In genomic region chr2:132292083-132292482, GRCm38 (mm10) we compare ENCODE assay signal across 10 mouse cellular contexts. TPM values are rescaled to one million over a fixed set of nuclear protein-coding genes. Genes with fewer than 3 reads are reported as not detected.
DNase-seq lines count a peak whose midpoint lies in the region; ATAC-seq and TF ChIP-seq lines count a peak whose summit lies in the region.
"Had no signal": no experiment of that assay in that cellular context is flagged by ENCODE, and none has a peak within 500 bp of the region (broad histone marks: within the 10 kb centered on the region; RNA-seq: fewer than 3 reads in every experiment).

No protein-coding gene starts in this region.

- ATAC-seq in hindbrain, postnatal 0 days, result peak; percentile 46; the same call in 1 of the 2 replicates
- ATAC-seq in hindbrain, embryonic 16.5 days, result no peak
- no peak for ATAC-seq in erythroblast, adult 5-6 weeks (replicated peaks; ENCODE audit: low FRiP score, poor library complexity, severe bottlenecking)
- no peak for ATAC-seq in intestine, embryonic 16.5 days

- 19% methylated on average over 4 of the region's 4 CpGs for WGBS in hindbrain, postnatal 0 days
- 23% methylated on average over 4 of the region's 4 CpGs for WGBS in hindbrain, embryonic 16.5 days
- WGBS in intestine, embryonic 16.5 days, result 34% methylated on average over 4 of the region's 4 CpGs

- H3K4me3 ChIP-seq in hindbrain, postnatal 0 days (ENCODE audit: low read length), result no peak overlapping the region
- H3K4me3 ChIP-seq in hindbrain, embryonic 16.5 days (ENCODE audit: low read length), result no peak overlapping the region
- H3K4me3 ChIP-seq in intestine, embryonic 16.5 days (ENCODE audit: low read length), result no peak overlapping the region

- H3K4me2 ChIP-seq in hindbrain, postnatal 0 days (ENCODE audit: low read depth, low read length), result no peak overlapping the region
- H3K4me2 ChIP-seq in hindbrain, embryonic 16.5 days (ENCODE audit: low read length), result no peak overlapping the region
- H3K4me2 ChIP-seq in intestine, embryonic 16.5 days (ENCODE audit: low read depth, low read length), result no peak overlapping the region

- H3K27ac ChIP-seq in hindbrain, postnatal 0 days, result 0 out of 2 replicates have a peak overlapping the region, but pooled peaks have one; percentile 20
- no peak overlapping the region for H3K27ac ChIP-seq in hindbrain, embryonic 16.5 days (ENCODE audit: low read depth, low read length)
- H3K27ac ChIP-seq in intestine, embryonic 16.5 days (ENCODE audit: low read length), result no peak overlapping the region
- H3K27ac ChIP-seq: liver, embryonic 14.5 days had no signal

- H3K9ac ChIP-seq in hindbrain, postnatal 0 days (replicated peaks; ENCODE audit: low read length), result no peak overlapping the region
- H3K9ac ChIP-seq in hindbrain, embryonic 16.5 days (ENCODE audit: low read depth, low read length), result no peak overlapping the region
- no peak overlapping the region for H3K9ac ChIP-seq in intestine, embryonic 16.5 days (ENCODE audit: low read depth, low read length)
- H3K9ac ChIP-seq: liver, embryonic 14.5 days had no signal

- no peaks in the 10 kb centered on the region for H3K27me3 ChIP-seq in hindbrain, postnatal 0 days (ENCODE audit: insufficient read depth, low read length)
- H3K27me3 ChIP-seq in hindbrain, embryonic 16.5 days (replicated peaks; ENCODE audit: control insufficient read depth, insufficient read depth, low read length), result no peaks in the 10 kb centered on the region
- no peaks in the 10 kb centered on the region for H3K27me3 ChIP-seq in intestine, embryonic 16.5 days (replicated peaks; ENCODE audit: control insufficient read depth, insufficient read depth, low read length)

- peaks cover 28% of the 10 kb centered on the region; the same call in 1 of the 2 replicates for H3K36me3 ChIP-seq in hindbrain, postnatal 0 days (ENCODE audit: insufficient read depth, low read length)
- peaks cover 11% of the 10 kb centered on the region for H3K36me3 ChIP-seq in hindbrain, embryonic 16.5 days (ENCODE audit: control insufficient read depth, insufficient read depth, low read length)
- peaks cover 11% of the 10 kb centered on the region; the same call in 1 of the 2 replicates for H3K36me3 ChIP-seq in intestine, embryonic 16.5 days (ENCODE audit: control insufficient read depth, insufficient read depth, low read length)

- no peak for TF ChIP-seq CTCF in hindbrain, postnatal 0 days (IDR thresholded peaks at IDR 0.05; ENCODE audit: low read depth)

- DNase-seq in hindbrain, postnatal 0 days (ENCODE audit: low spot score), result no peak
- peak; percentile 23 to 42 for DNase-seq in adrenal gland, postnatal 36 days
- DNase-seq in frontal cortex, adult 2 months (ENCODE audit: extremely low spot score in 1 of 2, low spot score in 1 of 2), result peak; percentile 56 to 57
- DNase-seq in layer of hippocampus, postnatal 14 days (ENCODE audit: low spot score in 2 of 2), result peak; percentile 55
- DNase-seq in kidney, postnatal 10 days, result no peak

- H3K4me1 ChIP-seq in hindbrain, postnatal 0 days (ENCODE audit: insufficient read depth, low read length), result peaks cover 12% of the 10 kb centered on the region
- H3K4me1 ChIP-seq in hindbrain, embryonic 16.5 days (ENCODE audit: control insufficient read depth, insufficient read depth, low read depth, low read length), result peaks cover 15% of the 10 kb centered on the region
- 0 out of 2 replicates have a peak, but pooled peaks cover 3% of the 10 kb centered on the region for H3K4me1 ChIP-seq in intestine, embryonic 16.5 days (ENCODE audit: control insufficient read depth, insufficient read depth, low read length)

- H3K9me3 ChIP-seq in hindbrain, postnatal 0 days (ENCODE audit: low read length), result no peaks in the 10 kb centered on the region
- peaks cover 3% of the 10 kb centered on the region; the same call in 1 of the 2 replicates for H3K9me3 ChIP-seq in hindbrain, embryonic 16.5 days (ENCODE audit: control insufficient read depth, low read length)
- no peaks in the 10 kb centered on the region for H3K9me3 ChIP-seq in intestine, embryonic 16.5 days (ENCODE audit: control insufficient read depth, low read length)
- H3K9me3 ChIP-seq: G1E had no signal

RNA-seq across cellular contexts. Expression of gene Cds2, which starts 29.1 kb away (rescaled TPM):
- 134 and 143 TPM in 2 replicates for total RNA-seq in hindbrain, postnatal 0 days (2014; rRNA removed)
- polyA plus RNA-seq in hindbrain, postnatal 0 days (2015; fragmentation: Nextera tagmentation; extraction: Ambion mirVana), result 38.7 and 39.2 TPM in 2 replicates
- polyA plus RNA-seq in hindbrain, embryonic 16.5 days (2015; fragmentation: Nextera tagmentation; extraction: Ambion mirVana), result 46.2 and 46.3 TPM in 2 replicates
- 10 to 100 TPM; 71.2 to 73.3 TPM for total RNA-seq in adrenal gland, postnatal 36 days (2021)
- 152 and 158 TPM in 2 replicates for polyA plus RNA-seq in frontal cortex, adult 2 months (2012; rRNA removed)
- 100 to 1,000 TPM; 194 to 204 TPM for total RNA-seq in layer of hippocampus, postnatal 14 days (2021)
- total RNA-seq in erythroblast, adult 5-6 weeks (2015; ENCODE audit: low replicate concordance), result 5.4 and 6.1 TPM in 2 replicates
- total RNA-seq in erythroblast, adult 5-6 weeks (2017; ENCODE audit: low replicate concordance), result 6.0 and 7.9 TPM in 2 replicates
- 17.4 and 20.5 TPM in 2 replicates for polyA plus RNA-seq in intestine, embryonic 16.5 days (2015; fragmentation: Nextera tagmentation; extraction: Ambion mirVana)

RNA-seq across cellular contexts. Expression of gene Pcna, which starts 39.0 kb away (rescaled TPM):
- total RNA-seq in hindbrain, postnatal 0 days (2014; rRNA removed), result 140 and 174 TPM in 2 replicates
- 130 and 131 TPM in 2 replicates for polyA plus RNA-seq in hindbrain, postnatal 0 days (2015; fragmentation: Nextera tagmentation; extraction: Ambion mirVana)
- 112 and 114 TPM in 2 replicates for polyA plus RNA-seq in hindbrain, embryonic 16.5 days (2015; fragmentation: Nextera tagmentation; extraction: Ambion mirVana)
- total RNA-seq in adrenal gland, postnatal 36 days (2021), result 100 to 1,000 TPM in 1 of 2 experiments, 10 to 100 TPM in 1; 96.5 to 111 TPM
- 67.0 and 72.5 TPM in 2 replicates for polyA plus RNA-seq in frontal cortex, adult 2 months (2012; rRNA removed)
- 10 to 100 TPM; 45.3 to 51.5 TPM for total RNA-seq in layer of hippocampus, postnatal 14 days (2021)
- total RNA-seq in erythroblast, adult 5-6 weeks (2015; ENCODE audit: low replicate concordance), result 310 and 324 TPM in 2 replicates
- 228 and 255 TPM in 2 replicates for total RNA-seq in erythroblast, adult 5-6 weeks (2017; ENCODE audit: low replicate concordance)
- polyA plus RNA-seq in intestine, embryonic 16.5 days (2015; fragmentation: Nextera tagmentation; extraction: Ambion mirVana), result 189 and 217 TPM in 2 replicates

RNA-seq across cellular contexts. Expression of gene Tmem230, which starts 44.5 kb away (rescaled TPM):
- 39.1 and 44.3 TPM in 2 replicates for total RNA-seq in hindbrain, postnatal 0 days (2014; rRNA removed)
- polyA plus RNA-seq in hindbrain, postnatal 0 days (2015; fragmentation: Nextera tagmentation; extraction: Ambion mirVana), result 43.3 and 43.8 TPM in 2 replicates
- 47.1 and 48.0 TPM in 2 replicates for polyA plus RNA-seq in hindbrain, embryonic 16.5 days (2015; fragmentation: Nextera tagmentation; extraction: Ambion mirVana)
- 10 to 100 TPM; 42.7 to 48.1 TPM for total RNA-seq in adrenal gland, postnatal 36 days (2021)
- 64.4 and 66.6 TPM in 2 replicates for polyA plus RNA-seq in frontal cortex, adult 2 months (2012; rRNA removed)
- total RNA-seq in layer of hippocampus, postnatal 14 days (2021), result 10 to 100 TPM; 25.8 to 27.7 TPM
- 21.3 and 27.4 TPM in 2 replicates for total RNA-seq in erythroblast, adult 5-6 weeks (2015; ENCODE audit: low replicate concordance)
- total RNA-seq in erythroblast, adult 5-6 weeks (2017; ENCODE audit: low replicate concordance), result 9.9 and 13.3 TPM in 2 replicates
- 46.1 and 48.4 TPM in 2 replicates for polyA plus RNA-seq in intestine, embryonic 16.5 days (2015; fragmentation: Nextera tagmentation; extraction: Ambion mirVana)

Comparison
In these comparisons a context has a peak if more than half of its experiments do, and no peak if none do; other contexts are left out.
1. DNase-seq: peak in adrenal gland, postnatal 36 days (2 of 2), frontal cortex, adult 2 months (2 of 2) and layer of hippocampus, postnatal 14 days (2 of 2); none in hindbrain, postnatal 0 days (single experiment) and kidney, postnatal 10 days (single experiment).
2. RNA of gene Cds2, which starts 29.1 kb away (total RNA-seq): 194 to 204 TPM in layer of hippocampus, postnatal 14 days, 134 to 143 TPM in hindbrain, postnatal 0 days and 71.2 to 73.3 TPM in adrenal gland, postnatal 36 days; 5.4 to 7.9 TPM in erythroblast, adult 5-6 weeks; every median in the first group is over 4 times any median in the second.